Mouse (Mus musculus): ENCODE measurements at regions not wholly inside any gene's neighbourhood (a gene's known extent, or its start where the extent isn't known, plus 50 kb on each side); places are given as distances from the start of the nearest gene placed in this dataset. TPM values are rescaled to one million over a fixed set of nuclear protein-coding genes. Genes with fewer than 3 reads are reported as not detected.

- no peaks in the 10 kb centered on the region for H3K27me3 ChIP-seq (ENCODE audit: insufficient read depth, low read length)
- H3K36me3 ChIP-seq (ENCODE audit: insufficient read depth) = no peaks in the 10 kb centered on the region
- WGBS = 45% methylated on average over 6 of the region's 6 CpGs
- H3K4me1 ChIP-seq (ENCODE audit: insufficient read depth) = no peaks in the 10 kb centered on the region
- no peaks in the 10 kb centered on the region for H3K9me3 ChIP-seq (ENCODE audit: low read depth, low read length)
- H3K27ac ChIP-seq (ENCODE audit: low read depth) = no peak overlapping the region
- ATAC-seq (ENCODE audit: insufficient read depth) (no peak), DNase-seq (no peak)
- H3K4me3 ChIP-seq (ENCODE audit: low read depth, low read length) = no peak overlapping the region
- H3K9ac ChIP-seq = no peak overlapping the region
- TF ChIP-seq CTCF (IDR thresholded peaks at IDR 0.05; ENCODE audit: low read depth) = no peak
- H3K4me2 ChIP-seq = no peak overlapping the region
These were observed 59.4 kb upstream of the Tll1 start for GRCm38 (mm10) chr8:64265304-64265945.

MicroRNA genes in the stretch of these regions (microRNA counts, 519-probe panel; counts per million panel counts)
- 2,369 counts per million, percentile 39 among the panel's probes with 10 or more counts for microRNA mmu-miR-710

Small RNAs in the stretch of these regions (microRNA-seq; reads per million reads assigned to microRNA genes)
- not detected for gene Mir710 (ENCODE audit: borderline number of aligned reads)

Measured in lung, embryonic 14.5 days (tissue).